Mouse (Mus musculus): ENCODE results near the gene Alb. TPM values are rescaled to one million over a fixed set of nuclear protein-coding genes. Genes with fewer than 3 reads are reported as not detected.

The Alb gene
- 0.05 TPM in 1 of 2 replicates, not detected in the other for polyA plus RNA-seq (2012; rRNA removed)

DNA sequence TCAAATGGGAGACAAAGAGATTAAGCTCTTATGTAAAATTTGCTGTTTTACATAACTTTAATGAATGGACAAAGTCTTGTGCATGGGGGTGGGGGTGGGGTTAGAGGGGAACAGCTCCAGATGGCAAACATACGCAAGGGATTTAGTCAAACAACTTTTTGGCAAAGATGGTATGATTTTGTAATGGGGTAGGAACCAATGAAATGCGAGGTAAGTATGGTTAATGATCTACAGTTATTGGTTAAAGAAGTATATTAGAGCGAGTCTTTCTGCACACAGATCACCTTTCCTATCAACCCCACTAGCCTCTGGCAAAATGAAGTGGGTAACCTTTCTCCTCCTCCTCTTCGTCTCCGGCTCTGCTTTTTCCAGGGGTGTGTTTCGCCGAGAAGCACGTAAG lies at the start of gene Alb:
Gene Alb (plus strand): TSS at position 279 of the 400 bp plus-strand sequence.
- WGBS = 85% methylated on average over 8 of the region's 8 CpGs
- no peak for DNase-seq
- TF ChIP-seq POLR2A (IDR thresholded peaks at IDR 0.05; ENCODE audit: borderline replicate concordance, insufficient read depth, low read length) = no peak
- TF ChIP-seq CTCF (IDR thresholded peaks at IDR 0.05; ENCODE audit: borderline replicate concordance, insufficient read depth, low read depth, low read length) = no peak
- no peaks in the 10 kb centered on the region for H3K4me1 ChIP-seq (ENCODE audit: control insufficient read depth, insufficient read depth, low read length)
- H3K4me3 ChIP-seq (replicated peaks; ENCODE audit: insufficient read depth, low read depth, low read length) = no peak within 1 kb of the TSS
- H3K27ac ChIP-seq (ENCODE audit: insufficient read depth, low read length) = no peak within 1 kb of the TSS
- no peaks in the 10 kb centered on the region for H3K27me3 ChIP-seq (ENCODE audit: control insufficient read depth, insufficient read depth, low read length)

DNA sequence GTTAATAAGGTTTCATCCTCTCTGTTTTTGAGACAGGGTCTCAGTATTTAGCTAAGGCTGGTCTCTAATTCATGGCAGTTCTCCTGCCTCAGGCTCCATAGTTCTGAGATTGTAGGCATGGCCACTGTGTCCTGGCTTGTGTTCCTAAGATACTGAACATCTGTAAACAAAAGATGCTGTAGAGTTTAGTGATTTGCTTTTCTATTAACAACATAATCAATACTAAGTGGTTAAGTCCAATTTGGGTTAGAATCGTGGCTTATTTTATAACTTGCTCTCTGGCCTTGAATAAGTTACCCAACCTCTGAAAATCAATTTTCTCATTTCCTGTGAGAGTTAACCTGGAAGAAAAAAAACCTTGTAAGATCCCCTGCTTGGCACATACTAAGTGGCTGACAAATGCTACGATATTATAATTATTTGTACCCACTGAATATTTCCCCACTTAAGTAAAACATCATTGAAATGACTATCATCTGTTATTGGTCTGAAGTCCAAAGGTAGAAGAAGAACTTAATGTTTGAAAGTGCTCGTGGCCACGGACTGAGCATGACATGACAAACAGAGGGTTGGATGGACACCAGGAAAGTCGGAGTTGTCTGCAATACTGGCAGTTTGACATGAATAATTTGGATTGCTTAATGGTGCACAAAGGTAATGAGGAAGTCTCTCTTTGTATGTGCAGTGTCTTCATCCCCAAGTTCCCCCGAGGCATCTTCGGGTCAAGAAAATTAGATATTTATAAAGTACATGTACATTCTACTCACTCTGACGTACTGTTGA lies 46.4 kb upstream of the Alb start:
- 48% methylated on average over 8 of the region's 8 CpGs for WGBS
- TF ChIP-seq CTCF (IDR thresholded peaks at IDR 0.05; ENCODE audit: borderline replicate concordance, insufficient read depth, low read depth, low read length) (no peak), POLR2A (IDR thresholded peaks at IDR 0.05; ENCODE audit: borderline replicate concordance, insufficient read depth, low read length) (no peak)

DNA sequence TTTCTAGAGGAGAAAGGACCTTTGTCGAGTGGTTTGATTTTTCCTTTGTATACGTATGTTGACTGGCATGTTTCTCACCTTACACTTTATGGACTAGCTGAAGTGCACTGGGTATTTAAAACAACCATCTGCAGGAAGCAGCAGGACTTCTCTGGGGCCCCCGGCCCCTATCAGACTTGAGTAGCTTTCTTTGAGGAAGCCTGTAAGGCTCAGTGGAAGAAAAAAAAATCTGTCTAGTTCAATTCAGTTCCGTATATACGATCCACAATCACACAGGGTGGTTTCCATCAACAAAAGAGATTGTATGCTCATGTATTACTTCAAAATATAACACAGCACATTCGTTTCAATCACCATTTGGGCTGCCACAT lies 45.8 kb upstream of the Alb start:
- no peak overlapping the region for H3K4me3 ChIP-seq (replicated peaks; ENCODE audit: insufficient read depth, low read depth, low read length)
- TF ChIP-seq CTCF (IDR thresholded peaks at IDR 0.05; ENCODE audit: borderline replicate concordance, insufficient read depth, low read depth, low read length) = no peak
- TF ChIP-seq POLR2A (IDR thresholded peaks at IDR 0.05; ENCODE audit: borderline replicate concordance, insufficient read depth, low read length) = no peak
- no peaks in the 10 kb centered on the region for H3K27me3 ChIP-seq (ENCODE audit: control insufficient read depth, insufficient read depth, low read length)
- H3K4me1 ChIP-seq (ENCODE audit: control insufficient read depth, insufficient read depth, low read length) = no peaks in the 10 kb centered on the region
- no peak overlapping the region for H3K27ac ChIP-seq (ENCODE audit: insufficient read depth, low read length)
- DNase-seq = no peak
- 37% methylated on average over 6 of the region's 6 CpGs for WGBS

More for the DNA sequence above, 46.4 kb upstream of the Alb start:
- Histone ChIP-seq H3K27ac (ENCODE audit: insufficient read depth, low read length) (no peak overlapping the region), H3K27me3 (ENCODE audit: control insufficient read depth, insufficient read depth, low read length) (no peaks in the 10 kb centered on the region), H3K4me3 (replicated peaks; ENCODE audit: insufficient read depth, low read depth, low read length) (no peak overlapping the region), H3K4me1 (ENCODE audit: control insufficient read depth, insufficient read depth, low read length) (no peaks in the 10 kb centered on the region)
- DNase-seq = no peak

DNA sequence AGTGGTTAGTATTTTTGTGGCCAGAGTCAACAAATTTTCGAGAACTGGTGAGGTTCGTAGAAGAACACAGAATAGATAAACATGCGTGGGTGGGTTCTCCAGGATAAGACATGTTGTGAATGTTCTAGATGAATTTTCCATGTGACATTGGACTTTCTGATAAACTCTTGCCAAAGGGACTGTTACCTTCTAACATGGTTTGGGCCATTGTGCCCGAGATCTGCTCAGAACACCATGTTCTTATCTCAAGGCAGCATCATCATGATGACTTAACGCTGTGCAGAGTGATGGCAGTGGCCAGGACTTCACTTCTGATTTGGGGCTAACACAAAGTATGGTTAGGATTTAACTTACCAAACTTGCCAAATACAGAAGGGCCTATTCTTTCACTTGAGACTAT lies 36.1 kb upstream of the Alb start:
- no peaks in the 10 kb centered on the region for H3K4me1 ChIP-seq (ENCODE audit: control insufficient read depth, insufficient read depth, low read length)
- no peak for DNase-seq
- TF ChIP-seq CTCF (IDR thresholded peaks at IDR 0.05; ENCODE audit: borderline replicate concordance, insufficient read depth, low read depth, low read length) (no peak), POLR2A (IDR thresholded peaks at IDR 0.05; ENCODE audit: borderline replicate concordance, insufficient read depth, low read length) (no peak)
- no peaks in the 10 kb centered on the region for H3K27me3 ChIP-seq (ENCODE audit: control insufficient read depth, insufficient read depth, low read length)
- no peak overlapping the region for H3K27ac ChIP-seq (ENCODE audit: insufficient read depth, low read length)
- 81% methylated on average over 5 of the region's 5 CpGs for WGBS
- H3K4me3 ChIP-seq (replicated peaks; ENCODE audit: insufficient read depth, low read depth, low read length) = no peak overlapping the region

DNA sequence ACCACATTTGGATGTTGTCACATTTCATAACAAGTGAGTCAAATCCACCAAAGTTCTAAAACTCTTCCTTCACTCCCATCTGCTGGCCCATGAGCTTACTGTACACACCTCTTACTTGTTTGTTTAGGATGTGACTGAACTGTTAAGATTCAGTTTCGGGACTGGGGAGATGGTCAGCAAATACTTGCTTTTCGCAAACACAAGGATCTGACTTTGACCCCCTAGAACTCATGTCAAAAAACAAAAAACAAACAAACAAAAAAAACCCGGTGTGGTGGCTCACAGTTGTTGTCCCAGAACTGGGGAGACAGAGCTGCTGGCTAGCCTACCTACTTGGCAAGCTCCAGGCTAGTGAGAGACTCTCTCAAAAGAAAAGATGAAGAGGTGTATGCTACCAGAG lies 35.5 kb upstream of the Alb start:
- DNase-seq = no peak
- Histone ChIP-seq H3K27ac (ENCODE audit: insufficient read depth, low read length) (no peak overlapping the region), H3K4me1 (ENCODE audit: control insufficient read depth, insufficient read depth, low read length) (no peaks in the 10 kb centered on the region), H3K27me3 (ENCODE audit: control insufficient read depth, insufficient read depth, low read length) (no peaks in the 10 kb centered on the region), H3K4me3 (replicated peaks; ENCODE audit: insufficient read depth, low read depth, low read length) (no peak overlapping the region)
- TF ChIP-seq POLR2A (IDR thresholded peaks at IDR 0.05; ENCODE audit: borderline replicate concordance, insufficient read depth, low read length) (no peak), CTCF (IDR thresholded peaks at IDR 0.05; ENCODE audit: borderline replicate concordance, insufficient read depth, low read depth, low read length) (no peak)
- 77% methylated on average over 3 of the region's 3 CpGs for WGBS

DNA sequence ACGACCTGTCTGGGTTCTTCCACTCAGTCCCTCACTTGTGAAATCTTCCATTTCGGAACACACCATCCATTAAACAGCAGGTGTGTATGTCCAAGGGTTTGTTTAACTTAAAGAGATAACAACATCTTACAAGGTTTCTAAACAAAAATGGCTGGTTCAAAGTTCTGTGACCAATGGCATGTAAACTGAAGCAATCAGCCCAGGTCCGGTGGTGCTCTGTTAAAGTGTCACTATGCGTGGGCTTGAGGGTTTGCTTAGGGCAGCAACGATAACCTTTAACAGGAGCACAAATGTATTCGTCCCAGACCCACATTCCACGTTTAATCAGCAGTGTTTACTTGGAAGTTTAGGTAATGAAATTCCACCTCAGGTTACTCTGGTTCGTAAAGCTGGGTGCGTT lies 29.6 kb upstream of the Alb start:
- no peak overlapping the region for H3K4me3 ChIP-seq (replicated peaks; ENCODE audit: insufficient read depth, low read depth, low read length)
- no peaks in the 10 kb centered on the region for H3K27me3 ChIP-seq (ENCODE audit: control insufficient read depth, insufficient read depth, low read length)
- WGBS = 87% methylated on average over 9 of the region's 9 CpGs
- DNase-seq = no peak
- H3K27ac ChIP-seq (ENCODE audit: insufficient read depth, low read length) = no peak overlapping the region
- TF ChIP-seq POLR2A (IDR thresholded peaks at IDR 0.05; ENCODE audit: borderline replicate concordance, insufficient read depth, low read length) (no peak), CTCF (IDR thresholded peaks at IDR 0.05; ENCODE audit: borderline replicate concordance, insufficient read depth, low read depth, low read length) (no peak)
- H3K4me1 ChIP-seq (ENCODE audit: control insufficient read depth, insufficient read depth, low read length) = no peaks in the 10 kb centered on the region

DNA sequence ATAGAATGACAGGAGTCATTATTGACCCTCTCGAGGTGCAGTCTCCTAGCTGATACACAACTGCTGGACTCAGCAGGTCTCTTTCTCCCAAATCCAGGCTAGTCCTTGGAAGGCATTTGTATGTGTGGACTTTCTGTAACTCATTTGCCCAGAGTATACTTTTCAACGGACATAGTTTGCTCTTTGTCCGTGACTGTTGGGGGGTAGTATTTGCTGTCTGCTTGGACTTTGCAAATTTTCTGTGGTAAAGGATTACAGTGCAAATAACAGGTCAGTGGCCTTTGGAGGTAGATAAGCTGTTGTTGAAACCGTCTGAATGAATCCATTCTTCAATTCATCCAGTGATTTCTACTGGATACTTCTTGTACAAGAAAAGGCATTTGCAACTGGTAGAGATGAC lies 21.5 kb upstream of the Alb start:
- DNase-seq = no peak
- H3K4me1 ChIP-seq (ENCODE audit: control insufficient read depth, insufficient read depth, low read length) = no peaks in the 10 kb centered on the region
- no peak overlapping the region for H3K27ac ChIP-seq (ENCODE audit: insufficient read depth, low read length)
- TF ChIP-seq POLR2A (IDR thresholded peaks at IDR 0.05; ENCODE audit: borderline replicate concordance, insufficient read depth, low read length) (no peak), CTCF (IDR thresholded peaks at IDR 0.05; ENCODE audit: borderline replicate concordance, insufficient read depth, low read depth, low read length) (no peak)
- WGBS = 87% methylated on average over 4 of the region's 4 CpGs
- no peaks in the 10 kb centered on the region for H3K27me3 ChIP-seq (ENCODE audit: control insufficient read depth, insufficient read depth, low read length)
- no peak overlapping the region for H3K4me3 ChIP-seq (replicated peaks; ENCODE audit: insufficient read depth, low read depth, low read length)

DNA sequence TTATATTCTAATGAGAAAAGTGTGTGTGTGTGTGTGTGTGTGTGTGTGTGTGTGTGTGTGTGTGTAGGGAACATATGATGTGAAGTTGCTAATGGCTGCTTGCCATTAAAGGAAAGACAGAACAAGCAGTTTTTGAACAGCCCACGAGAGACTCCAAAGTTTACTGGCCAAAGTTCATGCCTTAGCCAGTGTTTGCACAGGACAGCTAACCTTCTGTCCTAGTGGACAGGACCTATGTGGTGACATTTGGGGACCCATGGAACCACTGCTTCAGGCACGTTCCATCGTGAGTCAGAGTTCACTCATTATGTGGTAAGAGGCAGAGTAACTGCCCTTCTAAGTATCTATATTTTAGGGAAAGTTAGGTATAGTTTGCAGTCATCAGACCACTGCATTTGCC lies 13.1 kb upstream of the Alb start:
- DNase-seq = no peak
- H3K4me1 ChIP-seq (ENCODE audit: control insufficient read depth, insufficient read depth, low read length) = no peaks in the 10 kb centered on the region
- no peaks in the 10 kb centered on the region for H3K27me3 ChIP-seq (ENCODE audit: control insufficient read depth, insufficient read depth, low read length)
- TF ChIP-seq CTCF (IDR thresholded peaks at IDR 0.05; ENCODE audit: borderline replicate concordance, insufficient read depth, low read depth, low read length) (no peak), POLR2A (IDR thresholded peaks at IDR 0.05; ENCODE audit: borderline replicate concordance, insufficient read depth, low read length) (no peak)
- H3K27ac ChIP-seq (ENCODE audit: insufficient read depth, low read length) = no peak overlapping the region
- WGBS = 74% methylated on average over 3 of the region's 3 CpGs
- no peak overlapping the region for H3K4me3 ChIP-seq (replicated peaks; ENCODE audit: insufficient read depth, low read depth, low read length)

All from cerebellum, adult 2 months (tissue).